ENCODE assay signal across 25 mouse cellular contexts in genomic region chr1:44778251-44778650, GRCm38 (mm10).
A peak's percentile ranks its signal among the peaks of the same experiment; 100 is the strongest.
DNase-seq lines count a peak whose midpoint lies in the region; ATAC-seq and TF ChIP-seq lines count a peak whose summit lies in the region.
"Had no signal": no experiment of that assay in that cellular context is flagged by ENCODE, and none has a peak within 500 bp of the region (broad histone marks: within the 10 kb centered on the region; RNA-seq: fewer than 3 reads in every experiment).

No protein-coding gene starts in this region.

- no peaks in the 10 kb centered on the region for H3K27me3 ChIP-seq in limb, embryonic 14.5 days (ENCODE audit: control insufficient read depth, insufficient read depth, low read length)
- H3K27me3 ChIP-seq in limb, embryonic 10.5 days (ENCODE audit: low read depth, poor library complexity, severe bottlenecking): no peaks in the 10 kb centered on the region
- H3K27me3 ChIP-seq in embryonic facial prominence, embryonic 15.5 days: no peaks in the 10 kb centered on the region
- H3K27me3 ChIP-seq: embryonic facial prominence, embryonic 12.5 days; hindbrain, embryonic 13.5 days; intestine, embryonic 15.5 days had no signal

- DNase-seq in limb, embryonic 14.5 days (ENCODE audit: low spot score): peak; percentile 58
- no peak for DNase-seq in limb, embryonic 10.5 days (ENCODE audit: low spot score)
- peak; percentile 49 for DNase-seq in NIH3T3 (ENCODE audit: low read depth)
- no peak for DNase-seq in kidney, postnatal 4 days
- no peak for DNase-seq in layer of hippocampus, postnatal 36 days
- DNase-seq in spleen, postnatal 14 days (ENCODE audit: low spot score in 2 of 2): no peak
- DNase-seq: adrenal gland, adult 8-10 months; adrenal gland, postnatal 25 days; cerebellum, adult 11-12 months; cerebellum, adult 8-10 months; cerebellum, postnatal 14 days; forebrain, postnatal 0 days; gastrocnemius, postnatal 10 days; gastrocnemius, postnatal 36 days; heart, adult 11 months; heart, postnatal 36 days; kidney, adult 11 months had no signal

- no peak overlapping the region for H3K9ac ChIP-seq in limb, embryonic 14.5 days (ENCODE audit: low read depth, low read length, severe bottlenecking)
- no peak overlapping the region for H3K9ac ChIP-seq in embryonic facial prominence, embryonic 15.5 days
- H3K9ac ChIP-seq: embryonic facial prominence, embryonic 12.5 days; forebrain, postnatal 0 days; hindbrain, embryonic 13.5 days; intestine, embryonic 15.5 days had no signal

- H3K36me3 ChIP-seq in limb, embryonic 14.5 days (ENCODE audit: control insufficient read depth, insufficient read depth, low read length): peaks cover 10% of the 10 kb centered on the region; the same call in 1 of the 2 replicates
- peaks cover 26% of the 10 kb centered on the region for H3K36me3 ChIP-seq in limb, embryonic 10.5 days
- 0 out of 2 replicates have a peak, but pooled peaks cover 9% of the 10 kb centered on the region for H3K36me3 ChIP-seq in embryonic facial prominence, embryonic 15.5 days
- H3K36me3 ChIP-seq: hindbrain, embryonic 13.5 days; intestine, embryonic 15.5 days had no signal

- H3K27ac ChIP-seq in limb, embryonic 14.5 days (replicated peaks; ENCODE audit: low read depth, low read length): no peak overlapping the region; the same call in 1 of the 2 replicates
- H3K27ac ChIP-seq in limb, embryonic 10.5 days: no peak overlapping the region
- H3K27ac ChIP-seq in embryonic facial prominence, embryonic 15.5 days (replicated peaks): 0 out of 2 replicates have a peak overlapping the region, but pooled peaks have one; percentile 17
- H3K27ac ChIP-seq: embryonic facial prominence, embryonic 12.5 days; hindbrain, embryonic 10.5 days; hindbrain, embryonic 13.5 days; intestine, embryonic 15.5 days had no signal

- no peak overlapping the region for H3K4me2 ChIP-seq in limb, embryonic 14.5 days (replicated peaks; ENCODE audit: low read depth, low read length, severe bottlenecking)
- no peak overlapping the region for H3K4me2 ChIP-seq in embryonic facial prominence, embryonic 15.5 days (replicated peaks)
- H3K4me2 ChIP-seq: embryonic facial prominence, embryonic 12.5 days; heart, embryonic 11.5 days; hindbrain, embryonic 13.5 days; intestine, embryonic 15.5 days had no signal

- ATAC-seq in limb, embryonic 14.5 days (ENCODE audit: low FRiP score, low read depth): no peak
- ATAC-seq in embryonic facial prominence, embryonic 15.5 days (ENCODE audit: insufficient number of reproducible peaks, low FRiP score, low TSS enrichment, low read depth): no peak
- ATAC-seq: forebrain, embryonic 14.5 days; forebrain, postnatal 0 days; hindbrain, embryonic 16.5 days; intestine, embryonic 15.5 days had no signal

- TF ChIP-seq POLR2A in limb, embryonic 14.5 days (IDR thresholded peaks at IDR 0.05; ENCODE audit: borderline replicate concordance, extremely low read depth, insufficient read depth, insufficient read length): no peak

- 47% methylated on average over 1 of the region's 1 CpGs for WGBS in limb, embryonic 14.5 days
- WGBS in limb, embryonic 10.5 days: 67% methylated on average over 1 of the region's 1 CpGs
- 23% methylated on average over 1 of the region's 1 CpGs for WGBS in embryonic facial prominence, embryonic 15.5 days

- H3K9me3 ChIP-seq in limb, embryonic 14.5 days (ENCODE audit: control insufficient read depth, low read length): no peaks in the 10 kb centered on the region
- H3K9me3 ChIP-seq in limb, embryonic 10.5 days (replicated peaks): no peaks in the 10 kb centered on the region
- no peaks in the 10 kb centered on the region for H3K9me3 ChIP-seq in embryonic facial prominence, embryonic 15.5 days (replicated peaks)
- H3K9me3 ChIP-seq: embryonic facial prominence, embryonic 12.5 days; hindbrain, embryonic 10.5 days; hindbrain, embryonic 13.5 days; intestine, embryonic 15.5 days had no signal

- no peaks in the 10 kb centered on the region for H3K4me1 ChIP-seq in limb, embryonic 14.5 days (ENCODE audit: control insufficient read depth, insufficient read depth, low read length)
- H3K4me1 ChIP-seq in limb, embryonic 10.5 days: no peaks in the 10 kb centered on the region
- no peaks in the 10 kb centered on the region for H3K4me1 ChIP-seq in embryonic facial prominence, embryonic 15.5 days
- H3K4me1 ChIP-seq: hindbrain, embryonic 10.5 days; hindbrain, embryonic 13.5 days; intestine, embryonic 15.5 days had no signal

- H3K4me3 ChIP-seq in limb, embryonic 14.5 days (replicated peaks; ENCODE audit: low read length): no peak overlapping the region
- H3K4me3 ChIP-seq in limb, embryonic 10.5 days: no peak overlapping the region
- no peak overlapping the region for H3K4me3 ChIP-seq in embryonic facial prominence, embryonic 15.5 days (replicated peaks)
- H3K4me3 ChIP-seq: embryonic facial prominence, embryonic 12.5 days; hindbrain, embryonic 10.5 days; hindbrain, embryonic 13.5 days; intestine, embryonic 15.5 days had no signal

Comparison
In these comparisons a context has a peak if more than half of its experiments do, and no peak if none do; other contexts are left out.
1. DNase-seq: peak in limb, embryonic 14.5 days (single experiment) and NIH3T3 (single experiment); none in limb, embryonic 10.5 days (single experiment), kidney, postnatal 4 days (0 of 2), layer of hippocampus, postnatal 36 days (0 of 2) and spleen, postnatal 14 days (0 of 2).